Mouse (Mus musculus): Measurements from ENCODE around the gene Ngf.

DNA sequence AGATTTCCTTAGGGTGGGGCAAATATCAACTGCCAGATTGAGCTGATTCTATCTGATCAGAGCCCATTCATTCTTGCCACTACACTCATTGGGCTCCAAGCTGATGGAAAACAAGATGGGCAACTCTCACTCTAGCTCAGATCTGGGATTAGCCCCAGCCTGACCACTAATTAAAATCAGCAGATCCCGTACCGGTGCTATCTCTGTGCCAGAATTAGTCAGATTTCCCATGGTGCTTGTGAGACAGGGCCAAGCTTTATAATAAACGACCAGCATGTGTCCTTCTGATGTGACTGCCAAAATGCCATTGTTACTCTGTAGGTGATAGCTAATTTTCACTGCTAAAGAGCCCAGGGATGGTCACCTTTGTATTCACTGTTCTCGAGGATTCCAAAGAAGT is 31.5 kb downstream of the Ngf start:
- TF ChIP-seq CTCF (IDR thresholded peaks at IDR 0.05; ENCODE audit: extremely low read depth, insufficient read depth, low read length) (no peak), POLR2A (IDR thresholded peaks at IDR 0.05; ENCODE audit: extremely low read depth, insufficient read depth, low read length) (no peak)

Data from cortical plate, adult 2 months (tissue).